Mouse (Mus musculus) cerebellum, adult 8-10 months (tissue): ENCODE results near the gene Gm42906.

ENCODE experiments used
- DNase-seq: peaks from one replicate; pipeline ENCODE4 v3.0.0; 2022

Gene Gm42906

GRCm38 (mm10) chr5:151105054-151105971 is 322.6 kb downstream of the Gm42906 start:
- no peak for DNase-seq

- DNase-seq: no peak
Observed at GRCm38 (mm10) chr5:151104354-151105053, 323.5 kb downstream of the Gm42906 start.

- DNase-seq: no peak
Observed at GRCm38 (mm10) chr5:151103284-151103683, 324.7 kb downstream of the Gm42906 start.

- no peak for DNase-seq
Observed at GRCm38 (mm10) chr5:151102262-151102661, 325.7 kb downstream of the Gm42906 start.

GRCm38 (mm10) chr5:151096012-151096411 is 332.0 kb downstream of the Gm42906 start:
- no peak for DNase-seq

- no peak for DNase-seq
Observed at GRCm38 (mm10) chr5:151092886-151093665, 334.9 kb downstream of the Gm42906 start.

GRCm38 (mm10) chr5:151090996-151091395 is 337.0 kb downstream of the Gm42906 start:
- no peak for DNase-seq

GRCm38 (mm10) chr5:151089201-151089600 is 338.8 kb downstream of the Gm42906 start:
- DNase-seq: no peak

- no peak for DNase-seq
Observed at GRCm38 (mm10) chr5:151086425-151087202, 341.3 kb downstream of the Gm42906 start.

- no peak for DNase-seq
Observed at GRCm38 (mm10) chr5:151085749-151086148, 342.2 kb downstream of the Gm42906 start.

GRCm38 (mm10) chr5:151080276-151080675 is 347.7 kb downstream of the Gm42906 start:
- DNase-seq: no peak

- no peak for DNase-seq
Observed at GRCm38 (mm10) chr5:151077953-151078352, 350.0 kb downstream of the Gm42906 start.

GRCm38 (mm10) chr5:151076917-151077316 is 351.0 kb downstream of the Gm42906 start:
- DNase-seq: no peak

- no peak for DNase-seq
Observed at GRCm38 (mm10) chr5:151074282-151074681, 353.7 kb downstream of the Gm42906 start.

- no peak for DNase-seq
Observed at GRCm38 (mm10) chr5:151071430-151071829, 356.5 kb downstream of the Gm42906 start.

GRCm38 (mm10) chr5:151070896-151071295 is 357.1 kb downstream of the Gm42906 start:
- no peak for DNase-seq

GRCm38 (mm10) chr5:151069569-151069968 is 358.4 kb downstream of the Gm42906 start:
- DNase-seq: no peak

GRCm38 (mm10) chr5:151066016-151066415 is 361.9 kb downstream of the Gm42906 start:
- no peak for DNase-seq

GRCm38 (mm10) chr5:151065228-151065627 is 362.7 kb downstream of the Gm42906 start:
- no peak for DNase-seq

- no peak for DNase-seq
Observed at GRCm38 (mm10) chr5:151061942-151062341, 366.0 kb downstream of the Gm42906 start.

GRCm38 (mm10) chr5:151060476-151060875 is 367.5 kb downstream of the Gm42906 start:
- no peak for DNase-seq

GRCm38 (mm10) chr5:151059772-151060171 is 368.2 kb downstream of the Gm42906 start:
- DNase-seq: no peak
